Mouse (Mus musculus) forebrain, embryonic 13.5 days (tissue): ENCODE results near the gene Cd83. TPM values are rescaled to one million over a fixed set of nuclear protein-coding genes. Genes with fewer than 3 reads are reported as not detected.

Experiments used
- ATAC-seq: fragments of 200-750 bp; cut with Nextera tagmentation; 2 replicates; pipeline ENCODE4 v1.8.0; 2017
- H3K27ac ChIP-seq: fragments of 300-500 bp; sonication (generic); 2 replicates; pipeline ENCODE4 v1.5.1; 2015; ENCODE audit warnings: inconsistent platforms, mild to moderate bottlenecking, moderate library complexity
- H3K27me3 ChIP-seq: fragments of 300-500 bp; sonication (generic); 2 replicates; pipeline ENCODE4 v1.6.1; 2015; ENCODE audit warnings: mild to moderate bottlenecking, inconsistent platforms
- H3K36me3 ChIP-seq: fragments of 300-500 bp; sonication (generic); 2 replicates; pipeline ENCODE4 v1.6.1; 2015; ENCODE audit warnings: mild to moderate bottlenecking, inconsistent platforms; ENCODE audit not compliant: poor library complexity, severe bottlenecking
- H3K4me1 ChIP-seq: fragments of 300-500 bp; sonication (generic); 2 replicates; pipeline ENCODE4 v1.6.1; 2015; ENCODE audit warnings: inconsistent platforms
- H3K4me2 ChIP-seq: fragments of 300-500 bp; sonication (generic); 2 replicates; pipeline ENCODE4 v1.6.1; 2015; ENCODE audit warnings: inconsistent platforms, mild to moderate bottlenecking, moderate library complexity
- H3K4me3 ChIP-seq: fragments of 300-500 bp; sonication (generic); 2 replicates; pipeline ENCODE4 v1.5.1; 2015; ENCODE audit warnings: mild to moderate bottlenecking, inconsistent platforms
- H3K9ac ChIP-seq: fragments of 300-500 bp; sonication (generic); 2 replicates; pipeline ENCODE4 v1.6.1; 2015; ENCODE audit warnings: mild to moderate bottlenecking, inconsistent platforms
- H3K9me3 ChIP-seq: fragments of 300-500 bp; sonication (generic); replicated peaks from 2 replicates; pipeline ENCODE4 v1.6.1; 2016; ENCODE audit warnings: inconsistent platforms
- WGBS: fragments of 180-500 bp; shearing (Covaris S2); methylation state at CpG from one replicate; pipeline ENCODE4 v1.1.7; 2015; 5-methylcytosine and 5-hydroxymethylcytosine counted together
- polyA plus RNA-seq: library from polyadenylated mRNA; unstranded; fragments of >200 nt; fragmentation: Nextera tagmentation; extraction: Ambion mirVana; gene quantifications from 2 replicates; pipeline ENCODE4 v1.2.1, GENCODE M21; 2015

The Cd83 gene
- polyA plus RNA-seq, 1 experiment from 2014 or later: 3.8 TPM

DNA sequence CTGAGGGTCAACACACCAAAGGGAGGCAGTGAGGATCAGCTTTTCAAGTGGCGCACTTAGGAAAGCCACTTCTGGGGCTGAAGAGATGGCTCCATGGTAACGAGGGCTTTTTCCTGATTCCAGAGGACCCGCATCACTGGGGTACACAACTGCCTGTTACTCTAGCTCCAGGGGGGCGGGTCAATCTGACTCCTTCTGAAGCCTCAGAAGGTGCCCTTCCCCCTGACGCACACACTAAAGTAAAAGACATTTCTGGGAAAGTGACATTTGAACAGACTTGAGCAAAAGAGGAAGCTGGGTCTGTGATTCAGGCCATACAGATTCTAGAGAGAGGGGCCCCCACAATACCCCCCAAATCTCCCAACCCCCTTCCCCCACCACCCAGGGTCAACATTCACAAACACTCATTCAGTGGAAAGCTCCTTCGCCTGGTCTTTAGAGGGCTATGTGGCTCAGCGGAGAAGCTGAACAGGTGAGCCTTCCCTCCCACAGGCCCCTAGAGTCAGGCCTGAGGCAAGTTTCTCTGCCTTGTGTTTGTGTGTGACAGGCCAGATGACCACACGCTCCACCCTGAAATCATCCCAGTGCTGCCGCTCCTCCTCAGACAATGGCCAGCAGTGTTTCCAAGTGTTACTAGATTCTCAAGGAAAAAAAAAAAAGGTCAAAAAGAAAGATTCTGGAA is 7.1 kb upstream of the Cd83 start:
- no peak for ATAC-seq
- Histone ChIP-seq H3K4me2 (no peak overlapping the region), H3K9me3 (no peaks in the 10 kb centered on the region), H3K4me3 (no peak overlapping the region), H3K4me1 (peaks cover 20% of the 10 kb centered on the region), H3K27ac (no peak overlapping the region), H3K27me3 (peaks cover 10% of the 10 kb centered on the region; the same call in 1 of the 2 replicates), H3K9ac (no peak overlapping the region), H3K36me3 (no peaks in the 10 kb centered on the region)
- WGBS: 68% methylated on average over 9 of the region's 9 CpGs

DNA sequence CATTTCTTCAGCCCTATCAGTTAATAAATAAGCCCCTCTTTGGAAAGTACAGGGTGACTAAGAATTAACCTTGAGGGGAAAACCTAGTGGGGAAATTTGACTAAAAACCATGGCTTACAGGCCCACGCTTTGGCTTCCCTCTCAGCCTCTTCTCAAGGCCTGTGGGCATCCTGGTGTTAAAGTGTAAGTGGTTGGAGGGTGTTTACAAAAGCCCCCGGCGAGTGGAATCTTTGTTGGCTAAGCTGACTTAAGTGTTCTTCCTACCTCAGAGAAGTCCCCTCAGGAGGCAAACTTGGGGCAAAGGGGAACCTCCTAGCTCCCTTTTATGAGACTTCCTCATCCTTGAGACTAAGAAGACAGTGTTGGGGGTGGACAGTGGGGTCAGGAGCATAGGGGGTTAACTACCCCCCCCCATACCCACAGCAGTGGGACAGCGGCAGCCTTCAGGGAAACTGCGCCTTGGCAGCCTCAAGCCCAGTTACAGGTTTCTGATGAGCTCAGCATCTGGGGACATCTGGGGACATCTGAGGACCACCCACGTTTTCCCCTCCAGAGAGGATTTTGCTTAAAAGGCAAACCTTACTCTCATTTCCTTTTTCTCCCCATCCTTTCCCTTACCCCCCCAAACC is 6.4 kb upstream of the Cd83 start:
- ATAC-seq: no peak
- H3K9me3 ChIP-seq: no peaks in the 10 kb centered on the region
- no peak overlapping the region for H3K4me2 ChIP-seq
- H3K27me3 ChIP-seq: peaks cover 16% of the 10 kb centered on the region
- 56% methylated on average over 6 of the region's 6 CpGs for WGBS
- H3K4me3 ChIP-seq: no peak overlapping the region
- no peaks in the 10 kb centered on the region for H3K36me3 ChIP-seq
- peaks cover 16% of the 10 kb centered on the region for H3K4me1 ChIP-seq
- no peak overlapping the region for H3K9ac ChIP-seq
- H3K27ac ChIP-seq: no peak overlapping the region

DNA sequence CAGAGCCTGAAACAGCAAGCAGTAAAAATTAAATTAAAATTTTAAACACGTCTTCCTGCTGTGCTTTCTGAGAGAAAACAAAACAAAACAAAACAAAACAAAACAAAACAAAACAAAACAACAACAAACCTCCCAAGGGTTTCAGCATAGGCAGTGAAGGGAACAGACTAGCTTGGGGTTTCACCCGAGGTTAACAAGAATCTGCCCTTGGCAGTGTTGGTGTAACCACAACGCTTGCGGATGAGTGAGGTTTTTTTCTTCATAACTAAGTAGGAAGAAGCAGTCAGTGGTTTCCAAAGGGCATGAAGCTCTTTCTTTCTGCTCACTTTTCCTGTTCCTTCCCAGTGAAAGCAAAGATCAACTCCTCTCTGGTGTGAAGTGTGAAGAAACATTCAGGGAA is 5.6 kb upstream of the Cd83 start:
- peaks cover 23% of the 10 kb centered on the region for H3K27me3 ChIP-seq
- ATAC-seq: no peak
- no peak overlapping the region for H3K27ac ChIP-seq
- no peak overlapping the region for H3K4me2 ChIP-seq
- WGBS: 89% methylated on average over 4 of the region's 4 CpGs
- H3K4me3 ChIP-seq: no peak overlapping the region
- H3K9me3 ChIP-seq: no peaks in the 10 kb centered on the region
- H3K9ac ChIP-seq: no peak overlapping the region
- H3K4me1 ChIP-seq: peaks cover 10% of the 10 kb centered on the region
- no peaks in the 10 kb centered on the region for H3K36me3 ChIP-seq

DNA sequence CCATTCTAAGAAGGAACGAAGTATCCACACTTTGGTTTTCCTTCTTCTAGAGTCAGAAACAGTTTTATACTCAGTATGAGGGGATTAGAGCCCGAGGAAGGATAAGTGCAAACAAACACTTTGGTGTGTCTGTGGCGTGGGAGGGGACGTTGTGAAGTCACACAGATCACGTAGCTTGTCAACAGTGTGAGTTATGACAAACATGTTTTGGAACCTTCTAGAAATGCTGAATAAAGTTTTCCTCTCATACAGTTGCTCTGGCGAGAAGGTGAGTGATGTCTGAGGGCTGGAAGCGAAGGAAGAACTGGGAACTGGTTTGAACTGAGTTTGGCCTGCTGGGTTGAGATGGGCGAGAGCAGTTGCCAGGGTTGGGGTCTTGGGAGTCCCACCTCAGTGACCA is 4.5 kb upstream of the Cd83 start:
- Histone ChIP-seq H3K27ac (no peak overlapping the region), H3K36me3 (no peaks in the 10 kb centered on the region), H3K9ac (no peak overlapping the region), H3K27me3 (peaks cover 34% of the 10 kb centered on the region), H3K4me1 (peaks cover 8% of the 10 kb centered on the region), H3K4me2 (no peak overlapping the region), H3K4me3 (no peak overlapping the region), H3K9me3 (no peaks in the 10 kb centered on the region)
- WGBS: 87% methylated on average over 8 of the region's 8 CpGs
- no peak for ATAC-seq

DNA sequence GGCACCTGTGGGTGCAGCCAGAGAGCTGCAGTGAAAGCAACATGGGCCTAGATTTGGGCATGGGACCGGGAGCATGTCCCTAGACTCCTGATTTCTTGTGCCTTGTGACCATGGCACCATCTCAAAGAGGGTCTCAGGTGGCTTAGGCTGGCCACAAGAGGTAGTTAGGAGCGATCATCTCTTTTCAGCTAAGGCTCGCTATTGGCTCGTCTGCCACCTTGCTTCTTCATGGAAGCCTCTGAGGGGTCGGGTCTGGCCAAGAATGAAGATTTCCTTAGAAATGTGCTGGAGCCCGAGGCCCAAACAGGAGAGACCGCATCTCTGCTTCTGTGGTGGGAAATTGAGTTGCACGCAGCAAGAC is 1.1 kb downstream of the Cd83 start:
- 25% methylated on average over 8 of the region's 8 CpGs for WGBS
- Histone ChIP-seq H3K27ac (no peak overlapping the region), H3K4me1 (peaks cover 28% of the 10 kb centered on the region), H3K9me3 (no peaks in the 10 kb centered on the region), H3K4me3 (peak overlapping the region; percentile 63), H3K27me3 (peaks cover 61% of the 10 kb centered on the region), H3K36me3 (no peaks in the 10 kb centered on the region), H3K9ac (peak overlapping the region; percentile 78; the same call in 1 of the 2 replicates), H3K4me2 (peak overlapping the region; percentile 99)
- ATAC-seq: no peak

DNA sequence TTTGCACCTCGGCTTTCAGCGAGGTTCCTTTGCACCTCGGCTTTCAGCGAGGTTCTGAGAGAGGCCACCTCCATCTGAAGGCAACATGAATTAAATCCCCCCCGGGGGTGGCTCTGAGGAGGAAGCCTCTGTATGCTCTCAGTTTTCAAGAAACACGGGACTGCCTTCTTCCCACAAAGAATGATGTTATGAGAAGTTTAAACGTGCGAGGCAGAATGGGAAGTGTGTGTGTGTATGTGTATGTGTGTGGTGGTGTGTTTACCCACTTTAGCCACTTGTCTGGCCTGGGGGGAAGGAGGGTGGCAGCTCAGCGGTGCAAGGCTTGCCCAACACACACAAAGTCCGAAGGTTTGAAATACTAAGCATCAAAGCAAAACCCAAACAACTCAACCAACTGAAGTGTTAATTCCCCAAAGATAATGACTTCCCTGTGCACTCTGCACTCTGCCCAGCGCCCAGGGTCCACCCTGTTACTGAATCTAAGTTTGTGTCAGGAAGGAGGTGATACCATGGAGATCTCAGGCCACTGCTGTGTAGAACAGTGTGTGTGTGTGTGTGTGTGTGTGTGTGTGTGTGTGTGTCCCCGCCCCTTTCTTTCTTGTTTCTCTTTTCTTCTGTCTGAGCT is 1.7 kb downstream of the Cd83 start:
- ATAC-seq: no peak
- no peak overlapping the region for H3K27ac ChIP-seq
- H3K4me3 ChIP-seq: no peak overlapping the region
- no peak overlapping the region for H3K9ac ChIP-seq
- peaks cover 28% of the 10 kb centered on the region for H3K4me1 ChIP-seq
- no peaks in the 10 kb centered on the region for H3K36me3 ChIP-seq
- WGBS: 9% methylated on average over 12 of the region's 12 CpGs
- H3K4me2 ChIP-seq: peak overlapping the region; percentile 99
- peaks cover 61% of the 10 kb centered on the region for H3K27me3 ChIP-seq
- H3K9me3 ChIP-seq: no peaks in the 10 kb centered on the region

DNA sequence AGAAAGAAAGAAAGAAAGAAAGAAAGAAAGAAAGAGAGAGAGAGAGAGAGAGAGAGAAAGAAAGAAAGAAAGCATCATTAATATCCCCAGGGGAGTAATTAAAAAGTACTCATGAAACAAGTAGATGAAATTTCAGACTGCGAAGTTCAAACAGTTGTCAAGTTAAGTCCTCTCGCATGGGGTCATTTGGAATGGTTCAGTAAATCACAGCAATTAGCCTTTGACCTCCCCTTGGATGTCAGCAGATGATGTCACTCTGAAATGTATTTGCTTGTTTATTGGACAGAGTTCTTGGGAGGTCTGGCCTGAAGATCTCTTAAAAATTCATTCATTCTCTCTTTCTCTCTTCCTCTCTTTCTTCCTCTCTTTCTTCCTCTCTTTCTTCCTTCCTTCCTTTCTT is 2.7 kb downstream of the Cd83 start:
- no peak overlapping the region for H3K4me3 ChIP-seq
- WGBS: 18% methylated on average over 2 of the region's 2 CpGs
- peaks cover 28% of the 10 kb centered on the region for H3K4me1 ChIP-seq
- no peak overlapping the region for H3K9ac ChIP-seq
- H3K9me3 ChIP-seq: no peaks in the 10 kb centered on the region
- no peak for ATAC-seq
- no peaks in the 10 kb centered on the region for H3K36me3 ChIP-seq
- H3K27me3 ChIP-seq: peaks cover 61% of the 10 kb centered on the region
- H3K27ac ChIP-seq: no peak overlapping the region
- no peak overlapping the region for H3K4me2 ChIP-seq

DNA sequence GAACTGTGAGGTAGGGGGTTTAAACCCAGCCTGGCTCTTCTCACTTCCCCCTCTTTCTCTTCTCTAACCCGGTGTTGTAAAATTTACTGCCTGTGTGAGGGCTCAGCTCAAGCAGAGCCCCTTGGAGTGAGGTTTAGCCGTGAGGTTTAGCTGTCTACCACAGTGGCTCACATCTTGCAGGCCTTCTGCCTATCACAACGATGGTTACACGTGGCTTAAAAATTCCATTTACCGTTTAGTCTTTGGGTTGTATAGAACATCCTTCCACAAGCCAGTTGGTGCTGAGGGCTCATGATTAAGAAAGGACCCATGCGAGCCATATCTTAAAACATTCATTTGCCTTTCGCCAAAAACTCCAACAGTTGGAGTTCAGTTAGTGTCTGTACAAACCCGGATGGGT is 3.5 kb downstream of the Cd83 start:
- ATAC-seq: no peak
- H3K36me3 ChIP-seq: no peaks in the 10 kb centered on the region
- WGBS: 86% methylated on average over 8 of the region's 8 CpGs

DNA sequence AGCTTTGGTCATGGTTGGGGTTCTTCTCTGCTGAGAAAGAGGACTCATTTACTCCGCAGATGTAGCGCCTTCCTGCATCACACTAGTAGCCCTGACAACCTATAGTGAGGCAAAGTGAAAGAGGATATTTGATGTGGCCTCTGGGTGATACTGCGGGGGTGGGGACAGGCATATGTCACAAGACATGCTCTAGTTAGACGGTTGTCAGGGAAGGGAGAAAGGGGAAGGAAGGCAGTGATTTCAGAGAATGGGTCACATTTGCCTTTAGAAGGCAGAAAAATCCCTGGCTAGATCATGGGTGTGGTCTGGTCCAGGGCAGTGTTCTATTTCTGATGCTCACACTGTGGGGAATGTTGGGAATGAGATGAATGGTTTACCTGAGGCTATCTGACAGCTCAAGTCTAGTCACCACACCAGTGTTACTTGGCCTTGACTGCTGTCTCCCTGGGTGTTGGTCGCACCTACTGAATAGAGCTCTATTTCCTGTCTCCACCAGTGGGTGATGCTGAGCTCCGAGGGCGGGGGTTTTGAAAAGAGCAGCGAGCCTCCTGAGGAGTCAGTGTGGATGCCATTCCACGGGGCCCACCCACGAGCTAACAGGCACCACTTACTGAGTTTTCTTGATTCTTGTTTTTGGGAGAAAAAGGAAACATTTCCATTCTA is 4.5 kb downstream of the Cd83 start:
- ATAC-seq: no peak
- Histone ChIP-seq H3K4me3 (no peak overlapping the region), H3K4me2 (no peak overlapping the region)

More for the DNA sequence above, 3.5 kb downstream of the Cd83 start:
- no peaks in the 10 kb centered on the region for H3K9me3 ChIP-seq
- no peak overlapping the region for H3K4me3 ChIP-seq
- H3K27me3 ChIP-seq: peaks cover 54% of the 10 kb centered on the region
- H3K4me2 ChIP-seq: no peak overlapping the region
- H3K9ac ChIP-seq: no peak overlapping the region
- H3K4me1 ChIP-seq: peaks cover 28% of the 10 kb centered on the region
- H3K27ac ChIP-seq: no peak overlapping the region

DNA sequence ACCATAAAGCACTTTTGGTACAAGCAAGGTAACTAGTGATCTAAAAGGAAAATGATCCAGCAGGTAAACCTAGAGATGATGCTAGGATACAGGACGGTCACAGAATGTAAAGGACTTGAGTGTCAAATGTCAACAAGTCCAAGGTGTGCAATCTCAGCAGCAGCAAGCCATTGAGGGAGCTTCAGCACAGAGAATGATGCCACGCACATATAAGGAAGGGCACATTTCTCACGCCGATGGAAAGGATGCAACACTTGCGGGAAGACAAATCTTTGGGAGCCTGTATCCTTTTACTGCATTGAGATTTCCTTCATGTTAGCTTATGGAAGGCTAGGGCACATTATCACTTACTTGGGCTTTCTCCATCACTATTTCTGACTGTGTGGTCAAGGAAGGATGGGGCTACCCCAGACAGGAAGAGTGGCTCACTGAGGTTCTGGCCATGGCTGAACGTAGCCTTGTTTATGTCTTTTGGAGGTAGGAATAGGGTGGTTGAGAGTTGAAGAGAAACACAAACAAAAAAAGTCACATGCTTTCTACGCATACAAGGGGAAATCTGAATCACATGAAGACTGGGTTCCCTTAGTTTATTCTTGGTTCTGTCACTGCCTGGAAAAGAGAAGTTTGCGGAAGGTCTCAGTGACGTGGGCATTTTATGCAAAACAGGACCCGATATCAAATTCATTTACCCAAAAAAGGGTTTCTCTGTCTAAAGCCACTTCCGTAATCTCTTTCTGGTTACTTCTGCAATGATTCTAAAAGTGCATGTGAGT is 5.8 kb downstream of the Cd83 start:
- WGBS: 93% methylated on average over 11 of the region's 11 CpGs
- H3K36me3 ChIP-seq: no peaks in the 10 kb centered on the region
- H3K27ac ChIP-seq: no peak overlapping the region
- no peaks in the 10 kb centered on the region for H3K9me3 ChIP-seq
- H3K4me3 ChIP-seq: no peak overlapping the region
- H3K9ac ChIP-seq: no peak overlapping the region
- H3K4me1 ChIP-seq: peaks cover 16% of the 10 kb centered on the region
- no peak overlapping the region for H3K4me2 ChIP-seq
- peaks cover 33% of the 10 kb centered on the region for H3K27me3 ChIP-seq
- ATAC-seq: no peak

More for the DNA sequence above, 4.5 kb downstream of the Cd83 start:
- Histone ChIP-seq H3K9me3 (no peaks in the 10 kb centered on the region), H3K27ac (no peak overlapping the region), H3K27me3 (peaks cover 46% of the 10 kb centered on the region), H3K9ac (no peak overlapping the region), H3K36me3 (no peaks in the 10 kb centered on the region), H3K4me1 (peaks cover 27% of the 10 kb centered on the region)
- 85% methylated on average over 10 of the region's 10 CpGs for WGBS

DNA sequence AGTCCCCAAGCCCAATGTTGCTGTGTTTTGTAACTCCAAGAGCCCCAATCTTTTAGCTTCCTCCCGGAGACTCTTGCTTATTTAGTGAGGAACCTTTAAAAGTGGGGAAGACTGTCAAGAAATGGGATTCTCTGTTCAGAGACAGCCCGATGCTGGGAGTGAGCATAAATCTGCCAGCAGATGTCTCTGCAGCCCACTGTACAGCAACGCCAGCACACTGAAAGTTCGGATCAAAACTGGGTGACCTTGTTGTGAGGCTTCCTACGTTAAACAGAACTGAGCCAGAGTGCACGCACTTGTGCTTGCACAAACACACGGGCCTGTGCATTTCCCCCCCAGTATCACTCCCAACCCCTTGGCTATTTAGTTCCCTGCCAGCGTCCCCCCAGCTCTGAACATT is 10.8 kb downstream of the Cd83 start:
- Histone ChIP-seq H3K27me3 (0 out of 2 replicates have a peak, but pooled peaks cover 6% of the 10 kb centered on the region), H3K4me2 (no peak overlapping the region), H3K9ac (no peak overlapping the region), H3K4me3 (no peak overlapping the region), H3K27ac (no peak overlapping the region), H3K4me1 (no peaks in the 10 kb centered on the region), H3K9me3 (no peaks in the 10 kb centered on the region), H3K36me3 (no peaks in the 10 kb centered on the region)
- WGBS: 55% methylated on average over 8 of the region's 8 CpGs
- no peak for ATAC-seq
